Mouse (Mus musculus) midbrain, embryonic 12.5 days (tissue): Measurements from ENCODE around the gene Wdr78. TPM values are rescaled to one million over a fixed set of nuclear protein-coding genes. Genes with fewer than 3 reads are reported as not detected.

Source experiments
- ATAC-seq: fragments of 200-750 bp; cut with Nextera tagmentation; 2 replicates; pipeline ENCODE4 v1.8.0; 2017; ENCODE audit warnings: low read depth, moderate TSS enrichment, moderate library complexity; ENCODE audit not compliant: low FRiP score
- H3K27ac ChIP-seq: fragments of 300-500 bp; sonication (generic); replicated peaks from 2 replicates; pipeline ENCODE4 v1.5.1; 2016; ENCODE audit warnings: mild to moderate bottlenecking
- H3K27me3 ChIP-seq: fragments of 300-500 bp; sonication (generic); 2 replicates; pipeline ENCODE4 v1.6.1; 2016; ENCODE audit warnings: mild to moderate bottlenecking
- H3K36me3 ChIP-seq: fragments of 300-500 bp; sonication (generic); 2 replicates; pipeline ENCODE4 v1.6.1; 2016
- H3K4me1 ChIP-seq: fragments of 300-500 bp; sonication (generic); 2 replicates; pipeline ENCODE4 v1.6.1; 2016
- H3K4me2 ChIP-seq: fragments of 300-500 bp; sonication (generic); replicated peaks from 2 replicates; pipeline ENCODE4 v1.6.1; 2016; ENCODE audit warnings: mild to moderate bottlenecking, moderate library complexity
- H3K4me3 ChIP-seq: fragments of 300-500 bp; sonication (generic); 2 replicates; pipeline ENCODE4 v1.5.1; 2016; ENCODE audit warnings: mild to moderate bottlenecking
- H3K9ac ChIP-seq: fragments of 300-500 bp; sonication (generic); replicated peaks from 2 replicates; pipeline ENCODE4 v1.6.1; 2016; ENCODE audit warnings: mild to moderate bottlenecking, moderate library complexity
- H3K9me3 ChIP-seq: fragments of 300-500 bp; sonication (generic); 2 replicates; pipeline ENCODE4 v1.6.1; 2016; ENCODE audit warnings: mild to moderate bottlenecking
- WGBS: fragments of 180-500 bp; shearing (Covaris S2); methylation state at CpG from one replicate; pipeline ENCODE4 v1.1.7; 2016; 5-methylcytosine and 5-hydroxymethylcytosine counted together
- polyA plus RNA-seq: library from polyadenylated mRNA; unstranded; fragments of >200 nt; fragmentation: Nextera tagmentation; extraction: Ambion mirVana; gene quantifications from 2 replicates; pipeline ENCODE4 v1.2.1, GENCODE M21; 2016

Gene Wdr78
- polyA plus RNA-seq, 1 experiment from 2014 or later: 5.9 TPM

GRCm38 (mm10) chr4:103005190-103005945, 109.0 kb downstream of the Wdr78 start:
- Histone ChIP-seq H3K4me3 (no peak overlapping the region), H3K9ac (no peak overlapping the region), H3K4me1 (peaks cover 14% of the 10 kb centered on the region), H3K27ac (no peak overlapping the region), H3K9me3 (no peaks in the 10 kb centered on the region), H3K36me3 (no peaks in the 10 kb centered on the region), H3K4me2 (no peak overlapping the region), H3K27me3 (no peaks in the 10 kb centered on the region)
- 69% methylated on average over 15 of the region's 15 CpGs for WGBS
- no peak for ATAC-seq

- H3K27ac ChIP-seq: no peak overlapping the region
- ATAC-seq: no peak
- H3K4me3 ChIP-seq: no peak overlapping the region
- H3K27me3 ChIP-seq: no peaks in the 10 kb centered on the region
- H3K4me1 ChIP-seq: peaks cover 14% of the 10 kb centered on the region
- no peak overlapping the region for H3K4me2 ChIP-seq
- WGBS: 89% methylated on average over 4 of the region's 4 CpGs
- H3K9me3 ChIP-seq: no peaks in the 10 kb centered on the region
- H3K9ac ChIP-seq: no peak overlapping the region
- H3K36me3 ChIP-seq: no peaks in the 10 kb centered on the region
These were observed 109.7 kb downstream of the Wdr78 start for GRCm38 (mm10) chr4:103004681-103005080.

GRCm38 (mm10) chr4:102991685-102992084, 122.7 kb downstream of the Wdr78 start:
- 66% methylated on average over 3 of the region's 3 CpGs for whole genome bisulfite sequencing

GRCm38 (mm10) chr4:102990595-102991340, 123.6 kb downstream of the Wdr78 start:
- H3K4me3 ChIP-seq: no peak overlapping the region
- no peak overlapping the region for H3K4me2 ChIP-seq
- no peaks in the 10 kb centered on the region for H3K36me3 ChIP-seq
- H3K27me3 ChIP-seq: no peaks in the 10 kb centered on the region
- no peaks in the 10 kb centered on the region for H3K4me1 ChIP-seq
- H3K9me3 ChIP-seq: no peaks in the 10 kb centered on the region
- no peak overlapping the region for H3K27ac ChIP-seq
- WGBS: 85% methylated on average over 11 of the region's 11 CpGs
- ATAC-seq: no peak
- H3K9ac ChIP-seq: no peak overlapping the region

More at GRCm38 (mm10) chr4:102991685-102992084, 122.7 kb downstream of the Wdr78 start:
- no peaks in the 10 kb centered on the region for H3K27me3 ChIP-seq
- no peaks in the 10 kb centered on the region for H3K36me3 ChIP-seq
- H3K9ac ChIP-seq: no peak overlapping the region
- no peaks in the 10 kb centered on the region for H3K9me3 ChIP-seq
- H3K4me2 ChIP-seq: no peak overlapping the region
- H3K27ac ChIP-seq: no peak overlapping the region
- no peak for ATAC-seq
- H3K4me1 ChIP-seq: no peaks in the 10 kb centered on the region
- H3K4me3 ChIP-seq: no peak overlapping the region

GRCm38 (mm10) chr4:102990016-102990415, 124.3 kb downstream of the Wdr78 start:
- ATAC-seq: no peak
- Histone ChIP-seq H3K9ac (no peak overlapping the region), H3K36me3 (no peaks in the 10 kb centered on the region), H3K4me1 (no peaks in the 10 kb centered on the region), H3K4me3 (no peak overlapping the region), H3K27me3 (no peaks in the 10 kb centered on the region), H3K4me2 (no peak overlapping the region), H3K9me3 (no peaks in the 10 kb centered on the region), H3K27ac (no peak overlapping the region)
- 82% methylated on average over 4 of the region's 4 CpGs for WGBS

- no peaks in the 10 kb centered on the region for H3K9me3 ChIP-seq
- ATAC-seq: no peak
- H3K4me2 ChIP-seq: no peak overlapping the region
- 74% methylated on average over 5 of the region's 5 CpGs for WGBS
- no peak overlapping the region for H3K9ac ChIP-seq
- H3K27me3 ChIP-seq: no peaks in the 10 kb centered on the region
- no peak overlapping the region for H3K27ac ChIP-seq
- no peaks in the 10 kb centered on the region for H3K36me3 ChIP-seq
- no peaks in the 10 kb centered on the region for H3K4me1 ChIP-seq
- no peak overlapping the region for H3K4me3 ChIP-seq
These were observed 125.0 kb downstream of the Wdr78 start for GRCm38 (mm10) chr4:102989391-102989790.

GRCm38 (mm10) chr4:102988526-102988925, 125.8 kb downstream of the Wdr78 start:
- Histone ChIP-seq H3K4me1 (no peaks in the 10 kb centered on the region), H3K27me3 (no peaks in the 10 kb centered on the region), H3K27ac (no peak overlapping the region), H3K4me3 (no peak overlapping the region), H3K4me2 (no peak overlapping the region), H3K9ac (no peak overlapping the region), H3K36me3 (no peaks in the 10 kb centered on the region), H3K9me3 (no peaks in the 10 kb centered on the region)
- ATAC-seq: no peak
- WGBS: 87% methylated on average over 6 of the region's 6 CpGs

Other genes with a start within 250 kb of the Wdr78 start
- gene Tctex1d1, start 135.9 kb downstream of the Wdr78 start, polyA plus RNA-seq: not detected in 2 replicates
- gene Insl5, start 87.7 kb downstream of the Wdr78 start, polyA plus RNA-seq: not detected in 2 replicates
- 43.4 and 43.5 TPM in 2 replicates for gene Mier1, start 165 bp downstream of the Wdr78 start, polyA plus RNA-seq
- gene Slc35d1, start 100.6 kb upstream of the Wdr78 start, polyA plus RNA-seq: 7.0 and 7.8 TPM in 2 replicates
- not detected in 2 replicates for gene 4921539E11Rik, start 176.3 kb upstream of the Wdr78 start, polyA plus RNA-seq
- gene Oma1, start 199.3 kb upstream of the Wdr78 start, polyA plus RNA-seq: 12.6 and 13.3 TPM in 2 replicates